Mouse (Mus musculus): ENCODE measurements around the gene Zbtb20. TPM values are rescaled to one million over a fixed set of nuclear protein-coding genes. Genes with fewer than 3 reads are reported as not detected.

The Zbtb20 gene
- total and polyA plus RNA-seq, 3 experiments, result 1.8 to 18.1 (median 6.6) TPM

DNA sequence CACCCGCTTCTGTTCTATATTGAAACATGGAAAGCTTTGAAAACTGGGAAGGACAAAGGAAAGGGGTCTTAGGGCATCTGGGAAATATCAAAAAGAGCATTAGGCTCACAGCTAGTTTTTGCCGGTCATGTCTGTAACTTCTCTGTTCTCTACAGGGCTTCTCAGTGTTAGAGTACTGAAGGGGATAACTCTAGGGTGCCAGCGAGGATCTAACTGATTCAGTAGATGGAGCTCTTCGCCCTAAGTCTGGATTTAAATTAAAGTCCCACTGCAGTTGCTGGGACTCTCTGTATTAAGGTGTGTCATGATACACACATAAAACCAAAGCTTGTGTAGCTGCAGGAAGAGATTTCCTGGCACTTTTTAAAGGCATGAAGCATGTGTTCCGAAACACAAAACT, 634.8 kb downstream of the Zbtb20 start:
- ATAC-seq (ENCODE audit: extremely low read depth, insufficient number of reproducible peaks, low FRiP score, poor library complexity, severe bottlenecking), result no peak
- TF ChIP-seq CTCF (IDR thresholded peaks at IDR 0.05; ENCODE audit: low read depth, low read length) (no peak), POLR2AphosphoS5 (IDR thresholded peaks at IDR 0.05; ENCODE audit: insufficient replicate concordance, low read depth, low read length) (no peak), GATA2 (IDR thresholded peaks at IDR 0.05; ENCODE audit: borderline replicate concordance, low read depth, low read length) (no peak), GATA1 (IDR thresholded peaks at IDR 0.05; ENCODE audit: borderline replicate concordance, low read length) (no peak), TAL1 (conservative IDR thresholded peaks at IDR 0.05; ENCODE audit: low read depth, low read length) (no peak)
- Histone ChIP-seq H3K4me1 (ENCODE audit: insufficient read depth, low read depth, low read length) (no peaks in the 10 kb centered on the region), H3K9me3 (replicated peaks) (no peaks in the 10 kb centered on the region), H3K36me3 (replicated peaks) (no peaks in the 10 kb centered on the region), H3K27me3 (ENCODE audit: insufficient read depth, low read length) (no peaks in the 10 kb centered on the region), H3K4me3 (ENCODE audit: low read depth, low read length) (no peak overlapping the region)
- no peak for DNase-seq (ENCODE audit: low spot score)

DNA sequence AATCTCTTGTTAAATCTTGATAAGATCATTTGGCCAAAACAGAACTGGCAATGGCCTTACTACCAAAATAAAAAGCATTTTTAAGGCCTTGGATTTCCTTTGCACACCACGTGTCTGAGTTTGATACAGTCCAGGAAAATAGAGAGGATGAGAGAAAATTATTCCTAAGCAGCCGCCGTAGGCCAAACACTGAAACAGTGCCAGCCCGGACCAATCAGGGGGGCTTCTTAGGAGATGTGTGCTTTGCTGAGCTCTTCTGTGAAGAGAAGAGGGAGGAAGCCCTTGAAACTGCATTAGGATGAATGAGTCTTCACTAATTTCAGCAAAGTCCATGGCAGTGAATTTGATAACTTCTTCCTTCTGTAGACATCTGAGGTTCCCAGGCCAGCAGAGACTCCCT, 635.9 kb downstream of the Zbtb20 start:
- Histone ChIP-seq H3K9me3 (replicated peaks) (no peaks in the 10 kb centered on the region), H3K4me1 (ENCODE audit: insufficient read depth, low read depth, low read length) (no peaks in the 10 kb centered on the region), H3K4me3 (ENCODE audit: low read depth, low read length) (no peak overlapping the region), H3K36me3 (replicated peaks) (no peaks in the 10 kb centered on the region), H3K27me3 (ENCODE audit: insufficient read depth, low read length) (no peaks in the 10 kb centered on the region)
- no peak for TF ChIP-seq CTCF (IDR thresholded peaks at IDR 0.05; ENCODE audit: low read depth, low read length)
- TF ChIP-seq POLR2AphosphoS5 (IDR thresholded peaks at IDR 0.05; ENCODE audit: insufficient replicate concordance, low read depth, low read length), result no peak
- no peak for TF ChIP-seq GATA1 (IDR thresholded peaks at IDR 0.05; ENCODE audit: borderline replicate concordance, low read length)
- TF ChIP-seq GATA2 (IDR thresholded peaks at IDR 0.05; ENCODE audit: borderline replicate concordance, low read depth, low read length), result no peak
- TF ChIP-seq TAL1 (conservative IDR thresholded peaks at IDR 0.05; ENCODE audit: low read depth, low read length), result no peak
- DNase-seq (ENCODE audit: low spot score), result no peak
- no peak for ATAC-seq (ENCODE audit: extremely low read depth, insufficient number of reproducible peaks, low FRiP score, poor library complexity, severe bottlenecking)

DNA sequence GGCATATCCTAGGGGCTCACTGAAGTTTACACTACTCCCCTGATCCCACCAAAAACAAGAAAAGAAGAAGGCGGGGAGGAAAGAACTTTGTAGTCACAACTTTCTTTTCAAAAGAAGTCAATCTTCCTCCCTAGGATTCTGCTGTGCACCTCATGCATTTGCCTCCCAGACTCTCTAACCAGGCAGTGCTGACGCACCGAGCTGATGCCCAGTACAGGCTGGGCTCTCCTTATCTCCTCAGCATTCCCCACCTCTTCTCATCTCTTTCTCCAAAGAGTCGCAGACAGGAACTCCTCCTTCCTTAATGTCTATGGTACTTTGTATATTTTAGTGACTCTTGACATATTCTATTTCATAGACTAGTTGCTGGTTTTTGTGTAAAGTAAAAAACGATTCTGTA, 638.3 kb downstream of the Zbtb20 start:
- no peak for TF ChIP-seq GATA2 (IDR thresholded peaks at IDR 0.05; ENCODE audit: borderline replicate concordance, low read depth, low read length)
- no peak for TF ChIP-seq POLR2AphosphoS5 (IDR thresholded peaks at IDR 0.05; ENCODE audit: insufficient replicate concordance, low read depth, low read length)
- no peak for TF ChIP-seq CTCF (IDR thresholded peaks at IDR 0.05; ENCODE audit: low read depth, low read length)
- no peak for TF ChIP-seq TAL1 (conservative IDR thresholded peaks at IDR 0.05; ENCODE audit: low read depth, low read length)
- no peak for TF ChIP-seq GATA1 (IDR thresholded peaks at IDR 0.05; ENCODE audit: borderline replicate concordance, low read length)
- no peaks in the 10 kb centered on the region for H3K9me3 ChIP-seq (replicated peaks)
- no peak for DNase-seq (ENCODE audit: low spot score)
- no peak for ATAC-seq (ENCODE audit: extremely low read depth, insufficient number of reproducible peaks, low FRiP score, poor library complexity, severe bottlenecking)
- H3K27me3 ChIP-seq (ENCODE audit: insufficient read depth, low read length), result no peaks in the 10 kb centered on the region
- no peaks in the 10 kb centered on the region for H3K36me3 ChIP-seq (replicated peaks)
- no peaks in the 10 kb centered on the region for H3K4me1 ChIP-seq (ENCODE audit: insufficient read depth, low read depth, low read length)
- no peak overlapping the region for H3K4me3 ChIP-seq (ENCODE audit: low read depth, low read length)

DNA sequence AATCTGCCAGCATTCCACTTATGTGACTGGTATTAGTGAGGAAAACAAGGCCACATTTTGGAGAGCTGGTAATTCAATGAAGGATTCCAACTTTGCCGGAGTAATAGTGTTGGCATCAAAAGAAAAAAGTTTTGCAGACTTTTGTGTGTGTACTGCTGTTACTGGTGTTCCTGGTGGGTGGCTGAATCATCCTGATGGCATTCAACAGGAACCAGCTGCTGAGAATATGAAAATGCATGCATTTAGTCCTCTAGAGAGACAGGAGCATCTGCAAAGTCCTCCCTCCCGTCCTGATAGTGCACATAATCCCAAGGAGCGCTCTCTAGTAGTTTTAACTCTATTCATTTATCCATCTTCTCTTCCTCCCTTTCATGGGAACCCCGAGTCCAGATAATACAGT, 639.9 kb downstream of the Zbtb20 start:
- DNase-seq (ENCODE audit: low spot score) (no peak), ATAC-seq (ENCODE audit: extremely low read depth, insufficient number of reproducible peaks, low FRiP score, poor library complexity, severe bottlenecking) (no peak)
- Histone ChIP-seq H3K36me3 (replicated peaks) (no peaks in the 10 kb centered on the region), H3K9me3 (replicated peaks) (no peaks in the 10 kb centered on the region), H3K4me3 (ENCODE audit: low read depth, low read length) (no peak overlapping the region), H3K4me1 (ENCODE audit: insufficient read depth, low read depth, low read length) (no peaks in the 10 kb centered on the region), H3K27me3 (ENCODE audit: insufficient read depth, low read length) (no peaks in the 10 kb centered on the region)
- TF ChIP-seq GATA2 (IDR thresholded peaks at IDR 0.05; ENCODE audit: borderline replicate concordance, low read depth, low read length) (no peak), POLR2AphosphoS5 (IDR thresholded peaks at IDR 0.05; ENCODE audit: insufficient replicate concordance, low read depth, low read length) (no peak), GATA1 (IDR thresholded peaks at IDR 0.05; ENCODE audit: borderline replicate concordance, low read length) (no peak), TAL1 (conservative IDR thresholded peaks at IDR 0.05; ENCODE audit: low read depth, low read length) (no peak), CTCF (IDR thresholded peaks at IDR 0.05; ENCODE audit: low read depth, low read length) (no peak)

DNA sequence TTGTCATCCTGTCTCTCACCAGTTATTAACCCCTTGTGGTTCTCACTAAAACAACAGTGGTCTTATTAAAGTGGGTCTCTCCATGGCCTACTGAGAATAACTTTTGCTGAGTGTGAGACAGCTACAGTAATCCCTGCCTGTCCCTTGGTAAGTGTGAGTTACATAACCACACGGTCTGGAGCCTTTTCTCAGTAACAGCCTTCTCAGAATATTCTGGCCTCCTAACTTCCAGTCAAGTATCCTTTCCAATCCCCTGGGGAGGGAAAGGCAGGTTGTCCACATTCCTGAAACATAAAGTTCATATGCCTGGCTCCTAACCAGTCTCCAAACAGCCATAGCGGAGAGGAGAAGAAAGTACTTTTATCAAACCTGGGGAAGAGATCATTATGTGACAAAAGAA, 644.6 kb downstream of the Zbtb20 start:
- Histone ChIP-seq H3K27me3 (ENCODE audit: insufficient read depth, low read length) (no peaks in the 10 kb centered on the region), H3K9me3 (replicated peaks) (no peaks in the 10 kb centered on the region), H3K4me1 (ENCODE audit: insufficient read depth, low read depth, low read length) (no peaks in the 10 kb centered on the region), H3K4me3 (ENCODE audit: low read depth, low read length) (no peak overlapping the region), H3K36me3 (replicated peaks) (no peaks in the 10 kb centered on the region)
- DNase-seq (ENCODE audit: low spot score) (no peak), ATAC-seq (ENCODE audit: extremely low read depth, insufficient number of reproducible peaks, low FRiP score, poor library complexity, severe bottlenecking) (no peak)
- TF ChIP-seq GATA1 (IDR thresholded peaks at IDR 0.05; ENCODE audit: borderline replicate concordance, low read length) (no peak), CTCF (IDR thresholded peaks at IDR 0.05; ENCODE audit: low read depth, low read length) (no peak), POLR2AphosphoS5 (IDR thresholded peaks at IDR 0.05; ENCODE audit: insufficient replicate concordance, low read depth, low read length) (no peak), GATA2 (IDR thresholded peaks at IDR 0.05; ENCODE audit: borderline replicate concordance, low read depth, low read length) (no peak), TAL1 (conservative IDR thresholded peaks at IDR 0.05; ENCODE audit: low read depth, low read length) (no peak)

DNA sequence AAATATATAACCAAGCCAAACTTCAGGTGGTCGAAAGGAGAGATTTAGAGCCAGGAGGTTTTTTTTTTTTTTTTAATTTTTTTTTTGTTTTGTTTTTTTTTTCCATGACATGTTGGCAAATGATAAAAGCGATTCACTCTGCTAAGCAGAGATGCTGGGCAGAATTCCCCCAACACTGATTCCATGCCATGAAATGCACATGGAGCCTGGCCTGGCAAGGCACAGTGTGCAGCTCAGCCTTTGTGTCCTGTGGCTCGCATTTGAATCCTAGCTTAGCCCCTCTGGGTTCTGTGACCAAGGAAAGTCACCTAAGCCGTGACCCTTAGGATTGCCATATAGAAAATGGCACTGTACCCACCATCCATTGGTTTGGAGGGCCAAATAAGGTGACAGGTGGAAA, 646.8 kb downstream of the Zbtb20 start:
- TF ChIP-seq POLR2AphosphoS5 (IDR thresholded peaks at IDR 0.05; ENCODE audit: insufficient replicate concordance, low read depth, low read length), result no peak
- no peak for TF ChIP-seq CTCF (IDR thresholded peaks at IDR 0.05; ENCODE audit: low read depth, low read length)
- no peak for TF ChIP-seq GATA2 (IDR thresholded peaks at IDR 0.05; ENCODE audit: borderline replicate concordance, low read depth, low read length)
- TF ChIP-seq GATA1 (IDR thresholded peaks at IDR 0.05; ENCODE audit: borderline replicate concordance, low read length), result no peak
- no peak for TF ChIP-seq TAL1 (conservative IDR thresholded peaks at IDR 0.05; ENCODE audit: low read depth, low read length)
- Histone ChIP-seq H3K27me3 (ENCODE audit: insufficient read depth, low read length) (no peaks in the 10 kb centered on the region), H3K9me3 (replicated peaks) (no peaks in the 10 kb centered on the region), H3K4me1 (ENCODE audit: insufficient read depth, low read depth, low read length) (no peaks in the 10 kb centered on the region), H3K4me3 (ENCODE audit: low read depth, low read length) (no peak overlapping the region), H3K36me3 (replicated peaks) (no peaks in the 10 kb centered on the region)
- no peak for DNase-seq (ENCODE audit: low spot score)
- no peak for ATAC-seq (ENCODE audit: extremely low read depth, insufficient number of reproducible peaks, low FRiP score, poor library complexity, severe bottlenecking)

Measured in G1E (cell line).